ENCODE assay signal across 27 mouse cellular contexts in genomic region chr1:23689398-23689797, GRCm38 (mm10).
DNase-seq lines count a peak whose midpoint lies in the region; ATAC-seq and TF ChIP-seq lines count a peak whose summit lies in the region.
"Had no signal": no experiment of that assay in that cellular context is flagged by ENCODE, and none has a peak within 500 bp of the region (broad histone marks: within the 10 kb centered on the region; RNA-seq: fewer than 3 reads in every experiment).

No protein-coding gene starts in this region.

- TF ChIP-seq CTCF in forebrain, postnatal 0 days (IDR thresholded peaks at IDR 0.05; ENCODE audit: low read depth): no peak
- TF ChIP-seq CTCF in brain, embryonic 14.5 days (IDR thresholded peaks at IDR 0.05; ENCODE audit: borderline replicate concordance, extremely low read depth, insufficient read depth, insufficient read length): no peak

- DNase-seq in forebrain, embryonic 14.5 days (ENCODE audit: low spot score): peak; percentile 24
- no peak for DNase-seq in forebrain, postnatal 0 days
- DNase-seq in forebrain, embryonic 11.5 days (ENCODE audit: low spot score): no peak
- peak; percentile 36 for DNase-seq in midbrain, embryonic 14.5 days
- peak; percentile 46 for DNase-seq in brain, embryonic 14.5 days (ENCODE audit: low read depth)
- DNase-seq: adrenal gland, adult 8-10 months; adrenal gland, postnatal 14 days; adrenal gland, postnatal 36 days; B cell, adult 2 months; cerebellum, adult 11 months; cerebellum, adult 18-20 months; cerebellum, adult 8-10 months; cerebellum, adult 9-11 months; cerebellum, postnatal 14 days; cerebellum, postnatal 36 days; embryo, embryonic 11 days had no signal

- ATAC-seq in forebrain, embryonic 14.5 days: no peak
- ATAC-seq in forebrain, embryonic 12.5 days (ENCODE audit: low FRiP score): no peak
- peak; percentile 67; the same call in 1 of the 2 replicates for ATAC-seq in forebrain, postnatal 0 days
- no peak for ATAC-seq in forebrain, embryonic 11.5 days (replicated peaks; ENCODE audit: low FRiP score)
- ATAC-seq in midbrain, embryonic 14.5 days (ENCODE audit: low FRiP score, low TSS enrichment): no peak
- ATAC-seq in midbrain, embryonic 13.5 days: no peak
- ATAC-seq: activated CD4-positive, CD25-positive, alpha-beta regulatory T cell, adult 4 months; CD4-positive, CD25-positive, alpha-beta regulatory T cell, adult 4 months; Patski had no signal

- no peak overlapping the region for H3K4me2 ChIP-seq in forebrain, embryonic 14.5 days (ENCODE audit: low read length)
- H3K4me2 ChIP-seq in forebrain, embryonic 12.5 days: no peak overlapping the region
- no peak overlapping the region for H3K4me2 ChIP-seq in forebrain, postnatal 0 days (ENCODE audit: low read depth)
- H3K4me2 ChIP-seq in forebrain, embryonic 11.5 days (ENCODE audit: low read depth, low read length, severe bottlenecking): no peak overlapping the region
- H3K4me2 ChIP-seq in midbrain, embryonic 14.5 days (ENCODE audit: low read length): no peak overlapping the region
- no peak overlapping the region for H3K4me2 ChIP-seq in midbrain, embryonic 13.5 days (replicated peaks)
- H3K4me2 ChIP-seq: embryonic facial prominence, embryonic 13.5 days; embryonic facial prominence, embryonic 15.5 days had no signal

- 62% methylated on average over 7 of the region's 7 CpGs for WGBS in forebrain, embryonic 14.5 days
- WGBS in forebrain, embryonic 12.5 days: 62% methylated on average over 7 of the region's 7 CpGs
- 48% methylated on average over 7 of the region's 7 CpGs for WGBS in forebrain, postnatal 0 days
- WGBS in forebrain, embryonic 11.5 days: 75% methylated on average over 7 of the region's 7 CpGs
- WGBS in midbrain, embryonic 14.5 days: 30% methylated on average over 7 of the region's 7 CpGs
- 43% methylated on average over 7 of the region's 7 CpGs for WGBS in midbrain, embryonic 13.5 days

- no peaks in the 10 kb centered on the region for H3K9me3 ChIP-seq in forebrain, embryonic 14.5 days (replicated peaks; ENCODE audit: control insufficient read depth, low read length)
- H3K9me3 ChIP-seq in forebrain, embryonic 12.5 days: no peaks in the 10 kb centered on the region
- H3K9me3 ChIP-seq in forebrain, postnatal 0 days (ENCODE audit: low read length): no peaks in the 10 kb centered on the region
- H3K9me3 ChIP-seq in forebrain, embryonic 11.5 days (ENCODE audit: control insufficient read depth, low read length): no peaks in the 10 kb centered on the region
- no peaks in the 10 kb centered on the region for H3K9me3 ChIP-seq in midbrain, embryonic 14.5 days (ENCODE audit: control insufficient read depth, low read length)
- H3K9me3 ChIP-seq in midbrain, embryonic 13.5 days: no peaks in the 10 kb centered on the region
- H3K9me3 ChIP-seq: embryonic facial prominence, embryonic 13.5 days; embryonic facial prominence, embryonic 15.5 days; forebrain, embryonic 10.5 days; G1E had no signal

- TF ChIP-seq POLR2A in brain, embryonic 14.5 days (IDR thresholded peaks at IDR 0.05; ENCODE audit: borderline replicate concordance, extremely low read depth, insufficient read depth, insufficient read length, poor library complexity, severe bottlenecking): no peak

- no peak overlapping the region for H3K9ac ChIP-seq in forebrain, embryonic 14.5 days (ENCODE audit: low read length)
- H3K9ac ChIP-seq in forebrain, embryonic 12.5 days: no peak overlapping the region
- no peak overlapping the region for H3K9ac ChIP-seq in forebrain, postnatal 0 days
- no peak overlapping the region for H3K9ac ChIP-seq in forebrain, embryonic 11.5 days (ENCODE audit: low read length)
- no peak overlapping the region for H3K9ac ChIP-seq in midbrain, embryonic 14.5 days (replicated peaks; ENCODE audit: low read length)
- no peak overlapping the region for H3K9ac ChIP-seq in midbrain, embryonic 13.5 days (replicated peaks)
- H3K9ac ChIP-seq: embryonic facial prominence, embryonic 13.5 days; embryonic facial prominence, embryonic 15.5 days had no signal

- H3K27ac ChIP-seq in forebrain, embryonic 14.5 days (ENCODE audit: low read depth, low read length): no peak overlapping the region
- no peak overlapping the region for H3K27ac ChIP-seq in forebrain, embryonic 12.5 days
- H3K27ac ChIP-seq in forebrain, postnatal 0 days (ENCODE audit: low read depth, low read length): no peak overlapping the region
- H3K27ac ChIP-seq in forebrain, embryonic 11.5 days (ENCODE audit: low read depth, low read length): no peak overlapping the region
- no peak overlapping the region for H3K27ac ChIP-seq in midbrain, embryonic 14.5 days (replicated peaks; ENCODE audit: low read depth, low read length)
- no peak overlapping the region for H3K27ac ChIP-seq in midbrain, embryonic 13.5 days
- H3K27ac ChIP-seq: embryonic facial prominence, embryonic 13.5 days; embryonic facial prominence, embryonic 15.5 days; forebrain, embryonic 10.5 days had no signal

- no peak overlapping the region for H3K4me3 ChIP-seq in forebrain, embryonic 14.5 days (ENCODE audit: low read depth, low read length)
- H3K4me3 ChIP-seq in forebrain, embryonic 12.5 days (replicated peaks): no peak overlapping the region
- H3K4me3 ChIP-seq in forebrain, postnatal 0 days (ENCODE audit: low read depth, low read length): no peak overlapping the region
- H3K4me3 ChIP-seq in forebrain, embryonic 11.5 days (ENCODE audit: low read depth, low read length): no peak overlapping the region
- H3K4me3 ChIP-seq in midbrain, embryonic 14.5 days (replicated peaks; ENCODE audit: low read depth, low read length): no peak overlapping the region
- no peak overlapping the region for H3K4me3 ChIP-seq in midbrain, embryonic 13.5 days (replicated peaks)
- H3K4me3 ChIP-seq: embryonic facial prominence, embryonic 13.5 days; embryonic facial prominence, embryonic 15.5 days; erythroblast, embryonic 14.5 days; forebrain, embryonic 10.5 days had no signal

- no peaks in the 10 kb centered on the region for H3K4me1 ChIP-seq in forebrain, embryonic 14.5 days (ENCODE audit: control insufficient read depth, insufficient read depth, low read length)
- no peaks in the 10 kb centered on the region for H3K4me1 ChIP-seq in forebrain, embryonic 12.5 days
- no peaks in the 10 kb centered on the region for H3K4me1 ChIP-seq in forebrain, postnatal 0 days (ENCODE audit: insufficient read depth)
- H3K4me1 ChIP-seq in forebrain, embryonic 11.5 days (replicated peaks; ENCODE audit: control insufficient read depth, insufficient read depth, low read length): no peaks in the 10 kb centered on the region
- H3K4me1 ChIP-seq in midbrain, embryonic 14.5 days (ENCODE audit: control insufficient read depth, insufficient read depth, low read length): no peaks in the 10 kb centered on the region
- no peaks in the 10 kb centered on the region for H3K4me1 ChIP-seq in midbrain, embryonic 13.5 days (replicated peaks)
- H3K4me1 ChIP-seq: embryonic facial prominence, embryonic 13.5 days; embryonic facial prominence, embryonic 15.5 days; forebrain, embryonic 10.5 days had no signal

- H3K27me3 ChIP-seq in forebrain, embryonic 14.5 days (replicated peaks; ENCODE audit: control insufficient read depth, insufficient read depth, low read length): no peaks in the 10 kb centered on the region
- H3K27me3 ChIP-seq in forebrain, embryonic 12.5 days: no peaks in the 10 kb centered on the region
- no peaks in the 10 kb centered on the region for H3K27me3 ChIP-seq in forebrain, postnatal 0 days (ENCODE audit: insufficient read depth, low read length)
- no peaks in the 10 kb centered on the region for H3K27me3 ChIP-seq in forebrain, embryonic 11.5 days (ENCODE audit: control insufficient read depth, insufficient read depth, low read length)
- H3K27me3 ChIP-seq in midbrain, embryonic 14.5 days (ENCODE audit: control insufficient read depth, insufficient read depth, low read length): no peaks in the 10 kb centered on the region
- no peaks in the 10 kb centered on the region for H3K27me3 ChIP-seq in midbrain, embryonic 13.5 days
- H3K27me3 ChIP-seq: CH12.LX; embryonic facial prominence, embryonic 13.5 days; embryonic facial prominence, embryonic 15.5 days had no signal

- no peaks in the 10 kb centered on the region for H3K36me3 ChIP-seq in forebrain, embryonic 14.5 days (ENCODE audit: control insufficient read depth, insufficient read depth, low read length)
- no peaks in the 10 kb centered on the region for H3K36me3 ChIP-seq in forebrain, embryonic 12.5 days (replicated peaks)
- no peaks in the 10 kb centered on the region for H3K36me3 ChIP-seq in forebrain, postnatal 0 days (ENCODE audit: insufficient read depth)
- H3K36me3 ChIP-seq in forebrain, embryonic 11.5 days (ENCODE audit: control insufficient read depth, insufficient read depth, low read length): no peaks in the 10 kb centered on the region
- no peaks in the 10 kb centered on the region for H3K36me3 ChIP-seq in midbrain, embryonic 14.5 days (ENCODE audit: control insufficient read depth, insufficient read depth, low read length)
- no peaks in the 10 kb centered on the region for H3K36me3 ChIP-seq in midbrain, embryonic 13.5 days
- H3K36me3 ChIP-seq: embryonic facial prominence, embryonic 13.5 days; embryonic facial prominence, embryonic 15.5 days; forebrain, embryonic 10.5 days; G1E had no signal

Comparison
In these comparisons a context has a peak if more than half of its experiments do, and no peak if none do; other contexts are left out.
1. DNase-seq: peak in forebrain, embryonic 14.5 days (single experiment), midbrain, embryonic 14.5 days (single experiment) and brain, embryonic 14.5 days (single experiment); none in forebrain, postnatal 0 days (single experiment) and forebrain, embryonic 11.5 days (single experiment).